In the genomic region with DNA sequence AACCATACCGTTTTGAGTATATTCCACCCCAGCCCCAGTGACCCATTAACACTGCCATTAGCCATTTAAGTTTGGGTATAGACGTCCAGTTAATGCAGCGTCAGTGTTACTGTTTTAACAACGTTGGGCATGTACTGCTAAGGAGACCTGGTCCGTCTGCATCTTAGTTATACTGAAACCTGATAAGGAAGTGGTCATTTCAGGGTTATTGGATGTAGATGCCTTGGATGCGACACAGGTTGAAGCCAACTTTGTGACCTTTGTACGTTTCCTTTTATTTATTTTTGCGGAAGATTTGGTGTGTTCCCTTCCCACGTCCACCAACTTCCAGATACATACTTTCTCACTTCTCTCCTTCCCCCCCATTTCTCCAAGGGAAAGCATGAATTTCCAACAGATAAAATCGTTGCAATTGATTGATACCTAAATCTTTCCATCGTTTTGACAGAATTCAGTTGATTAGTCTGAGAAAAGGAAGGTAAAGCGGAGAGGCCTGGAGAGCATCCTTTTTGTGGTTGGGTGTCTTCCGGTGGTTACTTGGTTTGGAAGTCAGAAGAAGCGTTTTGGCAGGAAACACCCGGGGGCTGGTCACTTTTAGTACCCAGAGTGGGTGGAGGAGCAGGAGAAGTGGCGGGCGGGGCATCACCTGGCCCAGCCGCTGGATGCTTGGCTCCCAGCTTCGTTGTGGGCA, we compare ENCODE assay signal across 8 mouse cellular contexts. TPM values are rescaled to one million over a fixed set of nuclear protein-coding genes. Genes with fewer than 3 reads are reported as not detected.
DNase-seq lines count a peak whose midpoint lies in the region; ATAC-seq and TF ChIP-seq lines count a peak whose summit lies in the region.

No protein-coding gene starts in this region.

- no peak for DNase-seq in heart, postnatal 25 days (ENCODE audit: low spot score)
- peak; percentile 17 for DNase-seq in hindbrain, embryonic 10.5 days (ENCODE audit: low spot score)
- no peak for DNase-seq in midbrain, embryonic 11.5 days (ENCODE audit: low spot score, missing footprints)
- DNase-seq in adipocyte (ENCODE audit: low spot score): no peak
- DNase-seq in thymus, postnatal 0 days (ENCODE audit: low spot score): no peak
- no peak for DNase-seq in left cerebral cortex, adult 11 months (ENCODE audit: low spot score)

- WGBS in heart, embryonic 12.5 days: 10% methylated on average over 19 of the region's 19 CpGs
- WGBS in hindbrain, embryonic 10.5 days: 13% methylated on average over 19 of the region's 19 CpGs
- WGBS in midbrain, embryonic 11.5 days: 12% methylated on average over 19 of the region's 19 CpGs

- H3K4me3 ChIP-seq in heart, embryonic 12.5 days: peak overlapping the region; percentile 66
- H3K4me3 ChIP-seq in ES-Bruce4 (ENCODE audit: low read depth, low read length): peak overlapping the region; percentile 77
- peak overlapping the region; percentile 72 for H3K4me3 ChIP-seq in hindbrain, embryonic 10.5 days
- peak overlapping the region; percentile 51 for H3K4me3 ChIP-seq in midbrain, embryonic 11.5 days (ENCODE audit: low read depth, low read length)

- no peak; the same call in 1 of the 2 replicates for ATAC-seq in heart, embryonic 12.5 days (ENCODE audit: insufficient number of reproducible peaks, low FRiP score)
- no peak for ATAC-seq in midbrain, embryonic 11.5 days (ENCODE audit: low FRiP score)

- H3K27me3 ChIP-seq in heart, embryonic 12.5 days (replicated peaks): no peaks in the 10 kb centered on the region
- H3K27me3 ChIP-seq in ES-Bruce4 (ENCODE audit: control insufficient read depth, insufficient read depth, low read length, poor library complexity, severe bottlenecking): no peaks in the 10 kb centered on the region
- no peaks in the 10 kb centered on the region for H3K27me3 ChIP-seq in hindbrain, embryonic 10.5 days (ENCODE audit: insufficient read depth, poor library complexity, severe bottlenecking)
- H3K27me3 ChIP-seq in midbrain, embryonic 11.5 days (ENCODE audit: control insufficient read depth, insufficient read depth, low read length): no peaks in the 10 kb centered on the region

- intact Hi-C loops in heart, postnatal 25 days (cut with DNase I): no loop called here

- peak overlapping the region; percentile 70 for H3K4me2 ChIP-seq in heart, embryonic 12.5 days
- H3K4me2 ChIP-seq in midbrain, embryonic 11.5 days: peak overlapping the region; percentile 60

- peak overlapping the region; percentile 74 for H3K9ac ChIP-seq in heart, embryonic 12.5 days
- H3K9ac ChIP-seq in ES-Bruce4 (ENCODE audit: low read depth, poor library complexity, severe bottlenecking): peak overlapping the region; percentile 86
- peak overlapping the region; percentile 79 for H3K9ac ChIP-seq in midbrain, embryonic 11.5 days (ENCODE audit: low read length)

- H3K9me3 ChIP-seq in heart, embryonic 12.5 days (replicated peaks): no peaks in the 10 kb centered on the region
- no peaks in the 10 kb centered on the region for H3K9me3 ChIP-seq in ES-Bruce4 (replicated peaks; ENCODE audit: control insufficient read depth, insufficient read depth, low read length, poor library complexity, severe bottlenecking)
- no peaks in the 10 kb centered on the region for H3K9me3 ChIP-seq in hindbrain, embryonic 10.5 days
- no peaks in the 10 kb centered on the region for H3K9me3 ChIP-seq in midbrain, embryonic 11.5 days (ENCODE audit: control insufficient read depth, low read length)

- TF ChIP-seq EP300 in ES-Bruce4 (IDR thresholded peaks at IDR 0.05; ENCODE audit: insufficient read depth, low read depth, low read length): no peak

- no peak for TF ChIP-seq POLR2A in ES-Bruce4 (IDR thresholded peaks at IDR 0.05; ENCODE audit: insufficient read depth, low read length)

- H3K36me3 ChIP-seq in heart, embryonic 12.5 days: no peaks in the 10 kb centered on the region
- no peaks in the 10 kb centered on the region for H3K36me3 ChIP-seq in ES-Bruce4 (ENCODE audit: control insufficient read depth, insufficient read depth, low read length, poor library complexity, severe bottlenecking)
- H3K36me3 ChIP-seq in hindbrain, embryonic 10.5 days: no peaks in the 10 kb centered on the region
- no peaks in the 10 kb centered on the region for H3K36me3 ChIP-seq in midbrain, embryonic 11.5 days (ENCODE audit: control insufficient read depth, insufficient read depth, low read length)

- TF ChIP-seq CTCF in ES-Bruce4 (IDR thresholded peaks at IDR 0.05; ENCODE audit: low read depth, low read length): no peak

- peak overlapping the region; percentile 70 for H3K27ac ChIP-seq in heart, embryonic 12.5 days (ENCODE audit: poor library complexity, severe bottlenecking)
- H3K27ac ChIP-seq in ES-Bruce4 (ENCODE audit: insufficient read depth, low read length): peak overlapping the region; percentile 60
- peak overlapping the region; percentile 97 for H3K27ac ChIP-seq in hindbrain, embryonic 10.5 days
- peak overlapping the region; percentile 77 for H3K27ac ChIP-seq in midbrain, embryonic 11.5 days (ENCODE audit: low read depth, low read length)

- peaks cover 51% of the 10 kb centered on the region for H3K4me1 ChIP-seq in heart, embryonic 12.5 days (replicated peaks)
- H3K4me1 ChIP-seq in ES-Bruce4 (ENCODE audit: control insufficient read depth, insufficient read depth, low read length): peaks cover 1% of the 10 kb centered on the region
- H3K4me1 ChIP-seq in hindbrain, embryonic 10.5 days (replicated peaks): peaks cover 38% of the 10 kb centered on the region
- H3K4me1 ChIP-seq in midbrain, embryonic 11.5 days (ENCODE audit: control insufficient read depth, insufficient read depth, low read length): peaks cover 18% of the 10 kb centered on the region

RNA-seq across cellular contexts. Expression of a gene that starts 20.4 kb away (rescaled TPM):
- polyA plus RNA-seq in heart, embryonic 12.5 days (2016; fragmentation: Nextera tagmentation; extraction: Ambion mirVana): 22.6 and 23.3 TPM in 2 replicates
- 10 to 100 TPM; 10.8 to 12.3 TPM for total RNA-seq in heart, postnatal 25 days (2021)
- 17.5 and 18.1 TPM in 2 replicates for polyA plus RNA-seq in ES-Bruce4 (2011; ENCODE audit: insufficient read depth, insufficient read length, low read depth, missing spikeins)
- 29.2 and 33.8 TPM in 2 replicates for polyA plus RNA-seq in hindbrain, embryonic 10.5 days (2016; fragmentation: Nextera tagmentation; extraction: Ambion mirVana)
- polyA plus RNA-seq in midbrain, embryonic 11.5 days (2014; fragmentation: Nextera tagmentation; extraction: Ambion mirVana): 26.5 and 26.6 TPM in 2 replicates
- polyA plus RNA-seq in thymus, postnatal 0 days (2015; fragmentation: Nextera tagmentation; extraction: Ambion mirVana): 6.1 and 6.6 TPM in 2 replicates

RNA-seq across cellular contexts. Expression of a gene that starts 34.6 kb away (rescaled TPM):
- polyA plus RNA-seq in heart, embryonic 12.5 days (2016; fragmentation: Nextera tagmentation; extraction: Ambion mirVana): 22.6 and 23.7 TPM in 2 replicates
- 10 to 100 TPM; 25.7 to 27.6 TPM for total RNA-seq in heart, postnatal 25 days (2021)
- 24.0 and 25.1 TPM in 2 replicates for polyA plus RNA-seq in ES-Bruce4 (2011; ENCODE audit: insufficient read depth, insufficient read length, low read depth, missing spikeins)
- 40.6 and 41.4 TPM in 2 replicates for polyA plus RNA-seq in hindbrain, embryonic 10.5 days (2016; fragmentation: Nextera tagmentation; extraction: Ambion mirVana)
- 39.0 and 39.6 TPM in 2 replicates for polyA plus RNA-seq in midbrain, embryonic 11.5 days (2014; fragmentation: Nextera tagmentation; extraction: Ambion mirVana)
- polyA plus RNA-seq in thymus, postnatal 0 days (2015; fragmentation: Nextera tagmentation; extraction: Ambion mirVana): 22.4 and 24.5 TPM in 2 replicates

RNA-seq across cellular contexts. Expression of a gene that starts 50.6 kb away (rescaled TPM):
- 51.8 and 52.5 TPM in 2 replicates for polyA plus RNA-seq in heart, embryonic 12.5 days (2016; fragmentation: Nextera tagmentation; extraction: Ambion mirVana)
- 1 to 10 TPM; 4.6 to 6.7 TPM for total RNA-seq in heart, postnatal 25 days (2021)
- 87.4 and 99.3 TPM in 2 replicates for polyA plus RNA-seq in ES-Bruce4 (2011; ENCODE audit: insufficient read depth, insufficient read length, low read depth, missing spikeins)
- polyA plus RNA-seq in hindbrain, embryonic 10.5 days (2016; fragmentation: Nextera tagmentation; extraction: Ambion mirVana): 124 and 163 TPM in 2 replicates
- 72.0 and 79.7 TPM in 2 replicates for polyA plus RNA-seq in midbrain, embryonic 11.5 days (2014; fragmentation: Nextera tagmentation; extraction: Ambion mirVana)
- polyA plus RNA-seq in thymus, postnatal 0 days (2015; fragmentation: Nextera tagmentation; extraction: Ambion mirVana): 57.5 and 58.6 TPM in 2 replicates
